Mouse (Mus musculus) cerebellum, adult (tissue): Measurements from ENCODE around the gene Ppp4c.

ENCODE experiments used
- ATAC-seq: cut with Nextera tagmentation; 2 replicates; pipeline ENCODE4 v1.9.2; 2017; ENCODE audit warnings: mild to moderate bottlenecking, moderate library complexity, mixed read lengths; ENCODE audit not compliant: insufficient number of reproducible peaks, low FRiP score, low TSS enrichment

Ppp4c gene

DNA sequence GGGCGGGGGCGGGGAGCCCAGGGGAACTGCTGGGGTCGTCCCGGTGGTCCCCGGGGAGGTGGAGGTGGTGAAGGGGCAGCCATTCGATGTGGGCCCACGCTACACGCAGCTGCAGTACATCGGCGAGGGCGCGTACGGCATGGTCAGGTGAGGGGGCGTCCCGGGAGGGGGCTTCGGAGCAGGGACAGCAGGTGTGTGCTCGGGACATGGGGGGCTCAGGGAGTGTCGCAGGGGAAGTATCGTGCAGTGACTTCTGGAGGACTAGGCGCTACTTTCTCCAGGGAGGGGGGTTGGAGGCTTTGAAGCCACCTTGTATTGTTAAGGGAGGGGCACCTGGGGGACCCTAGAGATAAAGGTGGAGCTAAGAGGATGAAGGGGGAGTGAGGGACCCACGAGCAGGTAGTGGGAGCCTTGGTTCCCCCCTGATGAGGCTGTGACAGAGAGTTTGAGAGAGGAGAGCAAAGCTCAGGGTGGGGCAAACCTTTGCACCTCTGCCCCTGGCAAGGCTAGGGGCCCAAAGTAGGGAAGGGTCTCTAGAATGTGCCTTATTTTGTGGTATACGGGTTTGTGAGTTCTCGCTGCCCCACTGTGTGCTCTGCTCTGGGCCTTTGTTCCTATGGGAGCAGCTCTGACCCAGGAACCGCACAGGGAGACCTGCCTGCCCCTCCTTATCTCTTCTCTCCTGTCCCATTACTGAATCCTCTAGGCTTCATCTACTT lies 32.5 kb downstream of the Ppp4c start:
- peak; percentile 23; the same call in 1 of the 2 replicates for ATAC-seq

DNA sequence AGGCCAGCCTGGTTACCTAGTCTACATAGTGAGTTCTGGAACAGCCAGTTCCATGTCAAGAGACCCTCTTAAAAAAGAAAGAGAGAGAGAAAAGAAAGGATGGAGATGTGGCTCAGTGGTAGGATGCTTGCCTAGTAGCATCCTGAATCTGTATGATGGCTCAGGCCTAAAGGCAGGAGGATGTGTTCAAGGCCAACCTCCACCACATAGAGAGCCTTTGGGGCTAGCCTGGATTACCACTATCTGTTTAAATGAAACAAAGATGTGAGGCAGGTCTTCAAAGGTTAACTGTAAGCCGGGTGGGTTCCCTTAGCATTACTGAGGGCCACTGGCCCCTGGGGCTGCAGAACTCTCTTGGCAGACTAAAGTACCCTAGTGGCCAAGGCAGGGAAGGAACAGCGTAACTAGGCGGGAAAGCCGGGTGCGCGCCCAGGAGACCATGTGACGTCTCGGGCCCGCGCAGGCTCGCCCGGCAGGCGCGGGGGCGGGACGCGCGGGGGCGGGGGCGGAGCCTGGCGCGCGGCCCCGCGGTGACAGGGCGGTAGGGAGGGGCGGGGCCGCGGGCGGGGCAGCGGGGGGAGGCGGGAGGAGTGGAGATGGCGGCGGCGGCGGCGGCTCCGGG lies 33.1 kb downstream of the Ppp4c start, which contains the start of gene Mapk3:
Gene Mapk3, plus strand, starts transcription at position 552 of the 622 bp plus-strand sequence.
- ATAC-seq, result peak; percentile 47; the same call in 1 of the 2 replicates

DNA sequence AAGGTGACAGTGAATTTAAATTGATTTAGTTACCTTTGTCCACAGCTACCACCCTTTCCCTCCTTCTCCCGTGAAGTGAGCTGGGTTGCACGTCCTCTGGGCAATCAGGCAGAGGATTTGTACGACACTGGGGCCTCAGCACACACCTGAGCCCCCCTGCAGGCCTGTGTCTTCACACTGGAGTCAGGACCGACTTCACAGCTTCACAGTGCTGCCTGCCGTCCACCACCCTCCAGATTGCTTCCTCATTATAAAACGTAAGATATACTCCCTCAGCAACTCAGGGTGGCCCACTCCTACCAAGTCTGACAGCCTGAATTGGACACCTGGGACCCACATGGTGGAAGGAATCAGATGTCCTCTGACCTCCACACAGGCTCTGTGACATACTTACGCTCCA lies 33.8 kb downstream of the Ppp4c start:
- no peak for ATAC-seq

DNA sequence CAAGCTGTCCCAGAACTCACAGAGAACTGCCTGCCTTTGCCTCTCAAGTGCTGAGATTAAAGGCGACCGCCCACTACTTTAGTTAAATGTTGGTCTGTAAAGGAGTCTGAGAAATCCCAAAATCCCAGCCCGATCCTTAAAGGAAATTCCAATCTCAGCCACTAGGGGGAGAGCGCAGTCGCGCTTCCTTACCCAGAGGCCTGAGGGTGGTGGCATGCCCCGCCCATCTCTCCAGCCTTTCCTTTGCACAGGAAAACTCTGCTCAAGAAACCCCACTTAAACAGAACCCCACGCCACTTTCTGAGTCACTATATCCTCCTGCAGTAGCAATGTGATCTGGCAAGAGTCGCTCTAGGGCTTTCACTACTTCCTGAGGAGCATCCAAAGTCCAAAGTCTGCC lies 37.4 kb downstream of the Ppp4c start:
- peak; percentile 52; the same call in 1 of the 2 replicates for ATAC-seq

DNA sequence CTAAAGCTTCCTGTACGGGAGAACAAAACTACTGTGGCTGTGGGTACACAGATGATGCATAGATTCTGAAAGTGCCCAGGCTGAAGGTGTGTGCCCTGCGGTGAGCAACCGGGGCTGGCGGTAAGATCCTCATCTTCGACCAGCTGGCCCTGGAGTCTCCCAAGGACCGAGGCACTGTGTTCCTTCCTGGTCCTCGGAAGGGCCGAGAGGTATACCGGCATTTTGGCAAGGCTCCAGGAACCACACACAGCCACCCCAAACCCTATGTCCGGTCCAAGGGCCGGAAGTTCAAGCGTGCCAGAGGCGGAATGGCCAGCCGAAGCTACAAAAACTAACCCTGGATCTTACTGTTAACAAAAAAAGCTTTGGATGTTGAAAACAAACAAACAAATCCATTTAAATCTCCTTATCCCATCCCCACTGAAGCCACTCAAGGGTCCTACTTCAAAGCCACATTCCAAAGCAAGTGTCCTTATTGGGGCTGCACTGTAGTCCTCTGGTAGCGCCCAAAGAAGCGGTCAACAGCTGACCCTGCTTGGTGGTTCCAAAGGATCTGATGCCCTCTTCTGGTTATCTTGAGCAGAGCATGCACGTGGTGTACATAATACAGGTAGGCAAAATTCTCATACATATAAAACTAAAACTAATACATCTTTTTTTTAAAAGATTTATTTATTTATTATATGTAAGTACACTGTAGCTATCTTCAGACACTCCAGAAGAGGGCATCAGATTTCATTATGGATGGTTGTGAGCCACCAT lies 42.5 kb downstream of the Ppp4c start:
- ATAC-seq, result no peak

DNA sequence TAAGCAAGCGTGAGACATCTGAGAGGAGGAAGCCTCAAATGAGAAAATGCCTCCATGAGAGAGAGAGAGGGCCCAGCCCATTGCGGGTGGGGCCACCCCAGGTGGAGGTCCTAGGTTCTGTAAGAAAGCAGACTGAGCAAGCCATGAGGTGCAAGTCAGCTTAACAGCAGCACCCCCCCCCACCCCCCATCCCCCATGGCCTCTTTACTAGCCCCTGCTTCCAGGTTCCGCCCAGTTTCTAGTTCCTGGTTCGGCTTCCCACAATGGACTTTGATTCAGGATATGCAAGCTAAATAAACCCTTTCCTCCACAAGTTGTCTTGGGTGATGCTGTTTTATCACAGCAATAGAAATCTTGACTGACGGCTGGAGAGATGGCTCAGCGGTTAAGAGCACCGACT lies 43.5 kb downstream of the Ppp4c start:
- no peak for ATAC-seq

DNA sequence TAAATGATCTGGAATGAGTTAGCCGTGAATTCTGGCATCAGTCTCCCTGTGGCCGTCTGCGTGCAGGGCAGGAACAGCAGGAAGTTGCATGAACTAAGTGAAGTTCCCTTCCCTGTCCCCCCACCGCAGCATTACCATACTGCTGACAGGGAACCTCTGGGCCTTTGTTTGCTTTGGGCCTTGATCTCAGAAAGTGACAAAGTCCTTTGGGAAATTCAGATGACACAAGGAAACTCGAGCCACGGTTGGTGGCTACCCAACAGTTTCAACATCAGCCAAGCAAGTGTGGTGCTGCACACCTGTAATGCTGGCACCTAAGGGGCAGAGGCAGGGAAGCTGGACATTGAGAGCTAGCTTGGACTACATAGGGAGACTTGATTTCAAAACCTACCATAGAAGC lies 45.5 kb downstream of the Ppp4c start:
- no peak for ATAC-seq

DNA sequence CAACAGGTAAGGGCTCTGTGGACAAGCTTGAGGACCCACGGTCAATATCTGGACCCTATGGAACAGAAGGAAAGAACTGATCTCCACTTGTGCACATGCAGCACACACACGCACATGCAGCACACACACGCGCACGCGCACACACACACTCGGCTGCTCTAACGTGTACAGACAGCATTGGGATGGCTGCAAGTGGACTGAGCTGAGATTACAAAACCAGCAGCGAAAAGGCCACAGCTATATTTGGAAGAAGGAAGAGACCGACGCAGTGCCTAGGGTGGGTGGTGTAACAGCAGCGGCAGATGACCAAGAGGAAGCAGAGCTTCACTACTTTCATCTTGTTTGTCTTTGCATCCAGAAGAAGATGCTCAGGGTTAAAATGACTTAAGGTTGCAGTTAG lies 46.2 kb downstream of the Ppp4c start:
- no peak for ATAC-seq

DNA sequence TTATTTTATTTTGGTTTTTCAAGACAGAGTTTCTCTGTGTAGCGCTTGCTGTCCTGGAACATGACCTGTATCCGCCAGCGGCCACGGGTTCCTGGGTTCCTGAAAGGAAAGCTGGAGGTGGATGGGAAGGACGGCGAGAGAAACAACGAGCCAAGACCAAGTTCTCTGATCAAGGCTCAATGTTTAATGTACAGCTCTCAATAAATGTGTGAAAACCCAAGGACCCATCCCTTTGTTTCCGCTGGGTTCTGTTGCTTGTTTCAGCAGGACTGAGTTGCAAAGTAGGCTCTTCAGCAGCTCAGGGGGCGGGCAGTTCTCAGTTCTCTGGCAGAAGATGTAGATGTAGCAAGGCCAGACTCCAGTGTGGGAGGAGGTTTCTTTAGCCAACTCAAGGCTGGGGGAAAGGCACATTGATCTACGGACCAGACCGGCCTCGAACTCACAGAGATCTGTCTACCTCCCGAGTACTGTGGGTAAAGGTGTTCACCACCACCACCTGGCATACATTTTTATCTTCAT lies 50.3 kb downstream of the Ppp4c start:
- no peak for ATAC-seq

DNA sequence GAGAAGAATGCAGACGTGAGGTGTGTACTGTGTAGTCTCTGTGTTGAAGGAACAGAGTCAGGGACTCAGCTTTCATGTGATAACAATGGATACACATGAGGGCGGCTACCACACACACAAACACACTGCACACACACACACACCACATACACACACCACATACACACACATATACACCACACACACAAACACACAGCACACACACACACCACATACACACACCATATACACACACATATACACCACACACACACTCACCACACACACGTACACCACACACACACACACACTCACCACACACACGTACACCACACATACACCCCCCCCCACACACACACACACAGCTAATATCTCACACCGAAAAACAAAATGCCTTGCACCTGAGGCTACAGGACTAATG lies 50.8 kb downstream of the Ppp4c start:
- no peak for ATAC-seq

DNA sequence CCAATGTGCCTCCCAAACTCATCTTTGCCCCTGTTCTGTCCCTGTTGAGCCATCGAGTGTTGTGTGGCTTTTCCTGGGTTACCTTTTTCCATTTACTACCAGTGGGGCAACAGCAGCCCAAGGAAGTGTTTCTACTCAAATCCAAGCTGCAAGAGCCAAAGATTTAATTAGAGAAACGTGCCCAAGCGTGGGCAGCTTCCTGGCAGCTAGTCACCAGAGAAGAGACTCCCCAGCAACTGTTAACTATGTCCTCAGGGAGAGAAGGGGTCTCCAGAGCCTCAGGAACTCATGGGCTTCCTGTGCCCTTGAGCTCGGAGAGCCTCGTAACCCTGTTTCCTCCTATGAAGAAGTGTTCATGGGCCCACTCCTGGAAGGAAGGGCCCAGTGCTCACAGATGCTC lies 51.3 kb downstream of the Ppp4c start:
- ATAC-seq, result no peak

DNA sequence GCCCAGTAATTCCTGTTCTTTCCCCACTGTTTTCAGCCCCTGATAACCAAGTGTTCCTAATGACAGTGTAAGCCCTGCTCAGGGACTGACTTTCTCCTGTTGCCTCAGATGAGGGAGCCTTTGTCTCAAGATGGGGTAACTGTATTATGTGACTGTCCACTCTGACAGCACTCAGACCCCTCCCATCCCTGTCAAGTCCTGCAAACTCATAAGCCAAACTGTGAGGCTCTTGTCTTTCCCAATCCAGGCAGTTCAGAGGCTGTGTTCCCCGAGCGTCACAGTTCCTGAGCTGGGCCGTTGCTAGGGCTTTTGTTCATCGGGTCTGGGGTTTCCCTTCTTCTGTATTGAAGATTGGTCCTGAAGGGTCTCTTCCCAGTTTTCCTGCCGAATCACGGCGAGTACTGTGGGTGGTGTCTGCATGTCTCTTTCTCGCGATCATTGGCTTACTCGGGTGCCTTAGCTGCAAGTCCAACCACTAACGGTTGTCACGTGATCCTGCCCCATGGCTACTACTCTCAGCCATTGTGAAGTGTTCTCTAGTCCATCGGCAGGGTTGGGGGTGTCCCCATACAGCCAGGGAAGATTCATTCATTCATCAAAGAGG lies 52.1 kb downstream of the Ppp4c start:
- no peak for ATAC-seq

DNA sequence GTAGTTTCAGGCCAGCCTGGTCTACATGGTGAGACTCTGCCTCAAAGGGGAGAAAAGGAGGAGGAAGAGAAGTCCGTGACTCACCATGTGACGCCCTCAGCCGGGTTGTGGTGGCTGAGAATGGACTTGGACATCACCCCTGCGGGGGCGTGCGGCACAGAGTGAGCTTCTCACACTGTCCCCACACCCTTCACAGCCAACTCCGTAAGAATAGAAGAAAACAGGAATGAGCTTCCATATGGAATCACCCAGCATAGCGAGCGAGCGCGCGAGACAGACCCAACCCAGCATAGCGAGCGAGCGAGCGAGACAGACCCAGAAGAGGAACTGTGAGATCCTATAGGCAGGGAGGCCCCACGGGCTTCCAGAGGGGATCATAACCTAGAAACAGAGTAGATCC lies 52.7 kb downstream of the Ppp4c start:
- ATAC-seq, result no peak

DNA sequence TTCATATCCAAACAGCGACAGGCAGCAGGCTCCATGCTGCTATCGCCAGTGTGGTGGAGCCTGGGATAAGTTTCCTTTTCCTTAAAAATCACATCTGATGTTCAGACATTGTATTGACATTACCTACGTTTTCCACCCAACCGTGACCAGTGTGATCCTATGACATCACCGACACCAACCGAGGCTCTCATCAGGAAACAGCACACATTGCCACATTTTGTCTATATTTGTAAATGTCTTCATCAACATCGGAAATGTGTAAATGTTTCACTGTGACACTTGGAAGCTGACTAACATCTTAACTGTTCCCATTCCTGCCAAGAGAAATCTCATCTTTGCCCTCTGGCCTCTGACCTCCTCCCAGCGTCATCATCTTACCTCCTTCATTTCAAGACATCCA lies 56.2 kb downstream of the Ppp4c start:
- ATAC-seq, result no peak
